Mouse (Mus musculus): ENCODE measurements around the gene Asic4. TPM values are rescaled to one million over a fixed set of nuclear protein-coding genes. Genes with fewer than 3 reads are reported as not detected.
A peak's percentile ranks its signal among the peaks of the same experiment; 100 is the strongest.

Asic4 gene
- polyA plus RNA-seq, 1 experiment from 2014 or later: 0.18 TPM

- no peak for ATAC-seq (ENCODE audit: low read depth)
- Histone ChIP-seq H3K4me3 (ENCODE audit: low read depth, low read length) (peak overlapping the region; percentile 80; the same call in 1 of the 2 replicates), H3K9me3 (ENCODE audit: control insufficient read depth, low read length) (no peaks in the 10 kb centered on the region), H3K36me3 (ENCODE audit: control insufficient read depth, insufficient read depth, low read length) (peaks cover 22% of the 10 kb centered on the region), H3K4me2 (ENCODE audit: low read depth, low read length) (peak overlapping the region; percentile 71), H3K4me1 (ENCODE audit: control insufficient read depth, insufficient read depth, low read length) (peaks cover 9% of the 10 kb centered on the region), H3K27ac (replicated peaks; ENCODE audit: low read depth, low read length) (no peak overlapping the region), H3K27me3 (replicated peaks; ENCODE audit: control insufficient read depth, insufficient read depth, low read length) (peaks cover 40% of the 10 kb centered on the region), H3K9ac (ENCODE audit: low read depth, low read length) (no peak overlapping the region)
- 15% methylated on average over 13 of the region's 13 CpGs for WGBS
- no peak for DNase-seq (ENCODE audit: low spot score)
Measured at GRCm38 (mm10) chr1:75480036-75480435, 29.8 kb downstream of the Asic4 start.

DNA sequence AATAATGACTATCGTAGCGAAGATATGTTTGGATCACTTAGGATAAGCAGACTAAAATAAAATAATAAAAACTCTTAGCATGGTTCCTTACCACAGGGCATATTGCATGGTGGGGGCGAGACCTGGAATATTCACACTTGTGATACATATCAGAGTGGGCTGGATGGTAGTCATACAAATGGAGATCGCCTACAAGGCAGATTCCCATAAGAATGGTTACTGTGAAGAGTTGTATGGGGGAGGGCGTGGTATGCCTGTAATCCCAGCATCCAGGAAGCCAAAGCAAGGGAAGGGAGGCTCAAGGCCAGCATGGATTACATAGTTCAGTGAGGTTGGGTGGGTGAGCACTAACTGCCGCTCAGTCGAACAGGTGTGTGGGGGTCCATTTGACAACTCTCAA is 30.5 kb downstream of the Asic4 start:
- 82% methylated on average over 7 of the region's 7 CpGs for WGBS
- Histone ChIP-seq H3K4me3 (ENCODE audit: low read depth, low read length) (no peak overlapping the region), H3K9ac (ENCODE audit: low read depth, low read length) (no peak overlapping the region), H3K4me2 (ENCODE audit: low read depth, low read length) (no peak overlapping the region), H3K27me3 (replicated peaks; ENCODE audit: control insufficient read depth, insufficient read depth, low read length) (peaks cover 46% of the 10 kb centered on the region), H3K9me3 (ENCODE audit: control insufficient read depth, low read length) (no peaks in the 10 kb centered on the region), H3K36me3 (ENCODE audit: control insufficient read depth, insufficient read depth, low read length) (peaks cover 15% of the 10 kb centered on the region), H3K27ac (replicated peaks; ENCODE audit: low read depth, low read length) (no peak overlapping the region), H3K4me1 (ENCODE audit: control insufficient read depth, insufficient read depth, low read length) (peaks cover 9% of the 10 kb centered on the region)
- no peak for DNase-seq (ENCODE audit: low spot score)
- ATAC-seq (ENCODE audit: low read depth): no peak

GRCm38 (mm10) chr1:75486561-75486960 is 36.3 kb downstream of the Asic4 start:
- no peak overlapping the region for H3K27ac ChIP-seq (replicated peaks; ENCODE audit: low read depth, low read length)
- peaks cover 16% of the 10 kb centered on the region for H3K4me1 ChIP-seq (ENCODE audit: control insufficient read depth, insufficient read depth, low read length)
- DNase-seq (ENCODE audit: low spot score) (no peak), ATAC-seq (ENCODE audit: low read depth) (no peak)
- peaks cover 28% of the 10 kb centered on the region for H3K36me3 ChIP-seq (ENCODE audit: control insufficient read depth, insufficient read depth, low read length)
- 8% methylated on average over 17 of the region's 24 CpGs for WGBS
- no peaks in the 10 kb centered on the region for H3K9me3 ChIP-seq (ENCODE audit: control insufficient read depth, low read length)
- H3K9ac ChIP-seq (ENCODE audit: low read depth, low read length): no peak overlapping the region
- H3K4me2 ChIP-seq (ENCODE audit: low read depth, low read length): peak overlapping the region; percentile 89; the same call in 1 of the 2 replicates
- H3K27me3 ChIP-seq (replicated peaks; ENCODE audit: control insufficient read depth, insufficient read depth, low read length): peaks cover 58% of the 10 kb centered on the region
- peak overlapping the region; percentile 55; the same call in 1 of the 2 replicates for H3K4me3 ChIP-seq (ENCODE audit: low read depth, low read length)

DNA sequence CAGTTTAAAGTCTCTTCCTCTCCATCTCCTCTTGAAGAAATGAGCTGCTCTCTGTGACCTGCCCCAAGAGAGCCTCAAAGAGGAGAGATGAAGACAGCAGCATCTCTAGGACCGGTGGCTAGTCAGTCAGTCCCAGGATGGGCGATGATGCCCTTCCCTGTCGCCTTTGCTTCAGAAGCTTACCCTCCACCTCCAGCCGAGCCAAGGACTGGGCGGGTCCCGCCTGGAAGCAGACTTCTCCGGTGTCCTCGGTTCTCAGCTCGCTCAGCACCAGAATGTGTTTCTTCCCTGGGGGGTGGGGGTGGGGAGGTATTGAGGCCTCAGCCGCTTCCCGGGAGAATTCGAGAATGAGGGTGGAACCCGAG is 36.8 kb downstream of the Asic4 start:
- DNase-seq (ENCODE audit: low spot score): peak; percentile 4
- Histone ChIP-seq H3K27me3 (replicated peaks; ENCODE audit: control insufficient read depth, insufficient read depth, low read length) (peaks cover 58% of the 10 kb centered on the region), H3K27ac (replicated peaks; ENCODE audit: low read depth, low read length) (no peak overlapping the region), H3K9me3 (ENCODE audit: control insufficient read depth, low read length) (no peaks in the 10 kb centered on the region), H3K36me3 (ENCODE audit: control insufficient read depth, insufficient read depth, low read length) (peaks cover 33% of the 10 kb centered on the region), H3K9ac (ENCODE audit: low read depth, low read length) (peak overlapping the region; percentile 51), H3K4me3 (ENCODE audit: low read depth, low read length) (peak overlapping the region; percentile 55), H3K4me1 (ENCODE audit: control insufficient read depth, insufficient read depth, low read length) (peaks cover 16% of the 10 kb centered on the region), H3K4me2 (ENCODE audit: low read depth, low read length) (peak overlapping the region; percentile 89)
- peak; percentile 15; the same call in 1 of the 2 replicates for ATAC-seq (ENCODE audit: low read depth)
- 2% methylated on average over 13 of the region's 13 CpGs for WGBS

GRCm38 (mm10) chr1:75487405-75488161 is 37.3 kb downstream of the Asic4 start:
- Histone ChIP-seq H3K9ac (ENCODE audit: low read depth, low read length) (peak overlapping the region; percentile 51), H3K4me3 (ENCODE audit: low read depth, low read length) (peak overlapping the region; percentile 55), H3K4me2 (ENCODE audit: low read depth, low read length) (peak overlapping the region; percentile 89), H3K4me1 (ENCODE audit: control insufficient read depth, insufficient read depth, low read length) (peaks cover 16% of the 10 kb centered on the region), H3K27me3 (replicated peaks; ENCODE audit: control insufficient read depth, insufficient read depth, low read length) (peaks cover 53% of the 10 kb centered on the region), H3K27ac (replicated peaks; ENCODE audit: low read depth, low read length) (no peak overlapping the region), H3K9me3 (ENCODE audit: control insufficient read depth, low read length) (no peaks in the 10 kb centered on the region), H3K36me3 (ENCODE audit: control insufficient read depth, insufficient read depth, low read length) (peaks cover 38% of the 10 kb centered on the region)
- DNase-seq (ENCODE audit: low spot score): peak; percentile 86
- WGBS: under 1% methylated on average over 34 of the region's 62 CpGs
- peak; percentile 67 for ATAC-seq (ENCODE audit: low read depth)

GRCm38 (mm10) chr1:75490785-75491551 is 40.7 kb downstream of the Asic4 start:
- Histone ChIP-seq H3K4me3 (ENCODE audit: low read depth, low read length) (no peak overlapping the region), H3K27ac (replicated peaks; ENCODE audit: low read depth, low read length) (no peak overlapping the region), H3K4me1 (ENCODE audit: control insufficient read depth, insufficient read depth, low read length) (peaks cover 16% of the 10 kb centered on the region), H3K9me3 (ENCODE audit: control insufficient read depth, low read length) (no peaks in the 10 kb centered on the region), H3K27me3 (replicated peaks; ENCODE audit: control insufficient read depth, insufficient read depth, low read length) (peaks cover 21% of the 10 kb centered on the region), H3K9ac (ENCODE audit: low read depth, low read length) (no peak overlapping the region), H3K4me2 (ENCODE audit: low read depth, low read length) (no peak overlapping the region), H3K36me3 (ENCODE audit: control insufficient read depth, insufficient read depth, low read length) (peaks cover 55% of the 10 kb centered on the region)
- WGBS: 88% methylated on average over 34 of the region's 34 CpGs
- no peak for ATAC-seq (ENCODE audit: low read depth)
- DNase-seq (ENCODE audit: low spot score): no peak

DNA sequence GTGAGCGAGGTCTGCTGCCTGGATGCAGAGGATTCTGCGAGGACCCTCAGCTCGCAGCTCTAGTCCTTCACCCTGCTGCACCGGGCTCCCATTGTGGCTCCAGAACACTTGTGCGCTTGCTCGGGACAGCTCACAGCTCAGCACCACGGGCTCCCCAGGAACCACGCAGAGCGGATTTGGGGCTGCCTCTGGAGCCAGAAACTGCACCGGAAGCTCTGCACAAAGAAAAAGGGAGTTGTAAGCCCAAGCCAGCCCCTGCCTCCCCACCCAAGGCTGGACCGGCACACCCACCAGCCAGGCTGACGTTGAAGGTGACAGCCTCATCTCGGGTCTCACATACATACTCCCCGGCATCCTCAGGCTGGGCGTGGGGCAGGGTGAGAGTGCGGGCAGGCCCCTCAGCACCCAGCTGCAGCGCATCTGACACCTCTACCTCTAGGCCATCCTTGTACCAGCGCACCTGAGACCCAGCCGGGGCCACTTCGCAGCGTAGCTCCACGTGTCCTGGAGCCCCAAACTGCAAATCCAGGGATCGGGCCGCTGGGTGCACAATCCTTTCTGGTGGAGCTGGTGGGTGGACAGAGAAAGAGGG is 42.4 kb downstream of the Asic4 start:
- Histone ChIP-seq H3K27ac (replicated peaks; ENCODE audit: low read depth, low read length) (no peak overlapping the region), H3K4me1 (ENCODE audit: control insufficient read depth, insufficient read depth, low read length) (0 out of 2 replicates have a peak, but pooled peaks cover 4% of the 10 kb centered on the region), H3K9ac (ENCODE audit: low read depth, low read length) (no peak overlapping the region), H3K36me3 (ENCODE audit: control insufficient read depth, insufficient read depth, low read length) (peaks cover 72% of the 10 kb centered on the region), H3K4me3 (ENCODE audit: low read depth, low read length) (no peak overlapping the region), H3K9me3 (ENCODE audit: control insufficient read depth, low read length) (no peaks in the 10 kb centered on the region), H3K4me2 (ENCODE audit: low read depth, low read length) (no peak overlapping the region), H3K27me3 (replicated peaks; ENCODE audit: control insufficient read depth, insufficient read depth, low read length) (0 out of 2 replicates have a peak, but pooled peaks cover 5% of the 10 kb centered on the region)
- WGBS: 44% methylated on average over 22 of the region's 24 CpGs
- DNase-seq (ENCODE audit: low spot score) (no peak), ATAC-seq (ENCODE audit: low read depth) (no peak)

DNA sequence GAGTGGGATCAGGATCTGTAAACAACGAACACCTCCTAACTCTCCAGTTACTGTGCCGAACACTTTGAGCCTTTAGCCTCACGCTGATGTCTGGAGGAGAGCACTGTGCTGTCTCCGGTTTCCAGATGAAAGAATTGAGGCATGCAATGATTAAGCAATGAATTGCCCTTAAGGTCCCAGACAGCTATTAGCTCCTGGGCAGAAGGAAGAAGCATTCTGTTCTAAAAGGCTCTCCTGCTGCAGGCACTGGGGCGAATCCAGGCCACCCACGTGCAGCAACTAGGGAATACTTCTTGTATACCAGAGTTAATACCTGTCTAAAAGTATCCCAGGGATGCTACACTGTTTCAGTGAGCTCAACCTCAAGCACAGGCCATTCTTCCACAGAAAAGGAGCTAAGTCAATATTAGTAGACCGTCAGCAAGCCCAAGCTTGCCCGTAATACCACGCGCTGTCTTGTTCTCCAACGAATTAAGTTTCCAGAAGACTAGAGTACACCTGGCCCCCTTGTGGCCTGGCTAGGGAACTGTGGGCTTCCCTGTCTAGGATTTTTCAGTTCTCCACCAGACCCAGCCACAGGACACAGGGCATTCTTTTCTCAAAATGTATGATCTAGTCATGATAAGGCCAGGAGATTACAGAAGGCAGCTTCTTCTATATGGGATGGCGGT is 44.8 kb downstream of the Asic4 start:
- WGBS: 54% methylated on average over 12 of the region's 12 CpGs
- Histone ChIP-seq H3K4me2 (ENCODE audit: low read depth, low read length) (no peak overlapping the region), H3K36me3 (ENCODE audit: control insufficient read depth, insufficient read depth, low read length) (peaks cover 83% of the 10 kb centered on the region), H3K27me3 (replicated peaks; ENCODE audit: control insufficient read depth, insufficient read depth, low read length) (no peaks in the 10 kb centered on the region), H3K27ac (replicated peaks; ENCODE audit: low read depth, low read length) (peak overlapping the region; percentile 15; the same call in 1 of the 2 replicates), H3K9ac (ENCODE audit: low read depth, low read length) (0 out of 2 replicates have a peak overlapping the region, but pooled peaks have one; percentile 22), H3K4me3 (ENCODE audit: low read depth, low read length) (no peak overlapping the region), H3K9me3 (ENCODE audit: control insufficient read depth, low read length) (no peaks in the 10 kb centered on the region), H3K4me1 (ENCODE audit: control insufficient read depth, insufficient read depth, low read length) (no peaks in the 10 kb centered on the region)
- peak; percentile 56 for ATAC-seq (ENCODE audit: low read depth)
- DNase-seq (ENCODE audit: low spot score): peak; percentile 84

All from embryonic facial prominence, embryonic 14.5 days (tissue).